Mouse (Mus musculus) myocyte (in vitro differentiated cells): ENCODE data around the gene Lrfn2. TPM values are rescaled to one million over a fixed set of nuclear protein-coding genes. Genes with fewer than 3 reads are reported as not detected.

Experiments
- H3K27me3 ChIP-seq: one replicate; pipeline ENCODE4 v1.6.1; 2011; ENCODE audit not compliant: control insufficient read depth, insufficient read depth, insufficient read length
- H3K36me3 ChIP-seq: one replicate; pipeline ENCODE4 v1.6.1; 2011; ENCODE audit not compliant: control insufficient read depth, insufficient read depth
- H3K4me2 ChIP-seq: one replicate; pipeline ENCODE4 v1.6.1; 2011; ENCODE audit warnings: low read depth, control low read depth
- H3K4me3 ChIP-seq: one replicate; pipeline ENCODE4 v1.5.1; 2011; ENCODE audit warnings: mild to moderate bottlenecking, control low read depth, moderate library complexity
- H3K79me2 ChIP-seq: one replicate; pipeline ENCODE4 v1.6.1; 2011; ENCODE audit not compliant: control insufficient read depth, insufficient read depth
- H3ac ChIP-seq: one replicate; pipeline ENCODE4 v1.6.1; 2011; ENCODE audit not compliant: control insufficient read depth, insufficient read length
- CEBPB ChIP-seq: IDR thresholded peaks from 2 replicates; pipeline ENCODE4 v1.6.1; 2011; ENCODE audit warnings: mild to moderate bottlenecking, moderate library complexity; ENCODE audit not compliant: poor library complexity, insufficient read depth, severe bottlenecking
- E2F4 ChIP-seq: IDR thresholded peaks from one replicate; pipeline ENCODE4 v1.6.1; 2011; ENCODE audit warnings: mild to moderate bottlenecking, control low read depth, moderate library complexity; ENCODE audit not compliant: insufficient read depth
- MAX ChIP-seq: IDR thresholded peaks from one replicate; pipeline ENCODE4 v1.6.1; 2011; ENCODE audit warnings: low read depth, mild to moderate bottlenecking, control low read depth
- MYOD1 ChIP-seq, 3 experiments: IDR thresholded peaks; one replicate each; pipeline ENCODE4 v1.6.1; 2011; ENCODE audit warnings: control low read depth in 2 of 3, low read depth in 2 of 3, mild to moderate bottlenecking in 2 of 3, moderate library complexity in 1 of 3; ENCODE audit not compliant: insufficient read length in 2 of 3, control insufficient read depth in 1 of 3
- MYOG ChIP-seq, 3 experiments: IDR thresholded peaks; one replicate each; pipeline ENCODE4 v1.6.1; 2011; ENCODE audit warnings: control low read depth in 2 of 3, low read depth in 2 of 3, mild to moderate bottlenecking in 2 of 3; ENCODE audit not compliant: insufficient read length in 2 of 3, control insufficient read depth in 1 of 3, insufficient read depth in 1 of 3
- POLR2A ChIP-seq: IDR thresholded peaks from one replicate; pipeline ENCODE4 v1.6.1; 2011; ENCODE audit warnings: low read depth, mild to moderate bottlenecking, control low read depth, moderate library complexity; ENCODE audit not compliant: insufficient read length
- POLR2AphosphoS2 ChIP-seq: IDR thresholded peaks from one replicate; pipeline ENCODE4 v1.6.1; 2011; ENCODE audit warnings: low read depth, control low read depth; ENCODE audit not compliant: insufficient read length
- REST ChIP-seq: IDR thresholded peaks from one replicate; pipeline ENCODE4 v1.6.1; 2011; ENCODE audit warnings: mild to moderate bottlenecking, control low read depth, moderate library complexity; ENCODE audit not compliant: insufficient read depth, insufficient read length
- SRF ChIP-seq: IDR thresholded peaks from one replicate; pipeline ENCODE4 v1.6.1; 2011; ENCODE audit warnings: low read depth; ENCODE audit not compliant: control insufficient read depth, insufficient read length
- TCF12 ChIP-seq: IDR thresholded peaks from one replicate; pipeline ENCODE4 v1.6.1; 2011; ENCODE audit warnings: mild to moderate bottlenecking, control low read depth; ENCODE audit not compliant: poor library complexity, insufficient read depth, severe bottlenecking
- TCF3 ChIP-seq: IDR thresholded peaks from one replicate; pipeline ENCODE4 v1.6.1; 2011; ENCODE audit warnings: low read depth, control low read depth; ENCODE audit not compliant: insufficient read length
- USF1 ChIP-seq: IDR thresholded peaks from one replicate; pipeline ENCODE4 v1.6.1; 2011; ENCODE audit warnings: low read depth, mild to moderate bottlenecking, control low read depth, moderate library complexity
- polyA plus RNA-seq: library from polyadenylated mRNA; unstranded; fragments of >200 nt; fragmentation: generic; extraction: Trizol; gene quantifications from one replicate; pipeline ENCODE4 v1.2.1, GENCODE M21; 2012; ENCODE audit warnings: missing spikeins

The Lrfn2 gene
- polyA plus RNA-seq, 1 experiment, result not detected

DNA sequence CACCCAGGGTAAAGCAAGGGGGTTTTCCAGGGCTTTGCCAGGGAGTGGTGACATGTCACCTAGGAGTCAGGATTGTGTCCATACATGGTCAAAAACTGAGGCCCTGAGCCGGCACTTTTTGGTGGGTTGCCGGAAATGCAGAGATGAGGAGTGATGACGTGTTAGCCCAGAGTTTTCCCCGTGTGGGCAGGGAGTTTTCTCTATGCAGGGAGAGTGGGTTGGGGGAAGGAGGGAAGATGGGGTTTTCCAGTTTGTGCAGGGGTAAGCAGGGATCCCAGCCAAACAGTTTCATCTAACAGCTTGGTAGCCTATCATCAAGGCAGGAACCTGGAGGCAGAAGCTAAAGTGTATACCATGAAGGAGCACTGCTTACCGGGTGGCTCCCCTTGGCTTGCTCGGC is 83.2 kb downstream of the Lrfn2 start:
- Histone ChIP-seq H3K4me2 (no peak overlapping the region), H3ac (no peak overlapping the region), H3K4me3 (no peak overlapping the region), H3K79me2 (no peaks in the 10 kb centered on the region), H3K27me3 (no peaks in the 10 kb centered on the region), H3K36me3 (no peaks in the 10 kb centered on the region)
- TF ChIP-seq CEBPB, result no peak
- no peak for TF ChIP-seq TCF3
- TF ChIP-seq E2F4, result no peak
- TF ChIP-seq REST, result no peak
- no peak for TF ChIP-seq POLR2AphosphoS2
- TF ChIP-seq MYOD1 (IDR thresholded peaks at IDR 0.05; ENCODE audit: control insufficient read depth in 1 of 3, insufficient read length in 2 of 3, low read depth in 2 of 3), result no peak
- no peak for TF ChIP-seq USF1
- TF ChIP-seq TCF12, result no peak
- no peak for TF ChIP-seq SRF
- TF ChIP-seq POLR2A, result no peak
- TF ChIP-seq MAX, result no peak
- TF ChIP-seq MYOG (IDR thresholded peaks at IDR 0.05; ENCODE audit: control insufficient read depth in 1 of 3, insufficient read depth in 1 of 3, insufficient read length in 2 of 3, low read depth in 2 of 3), result no peak

DNA sequence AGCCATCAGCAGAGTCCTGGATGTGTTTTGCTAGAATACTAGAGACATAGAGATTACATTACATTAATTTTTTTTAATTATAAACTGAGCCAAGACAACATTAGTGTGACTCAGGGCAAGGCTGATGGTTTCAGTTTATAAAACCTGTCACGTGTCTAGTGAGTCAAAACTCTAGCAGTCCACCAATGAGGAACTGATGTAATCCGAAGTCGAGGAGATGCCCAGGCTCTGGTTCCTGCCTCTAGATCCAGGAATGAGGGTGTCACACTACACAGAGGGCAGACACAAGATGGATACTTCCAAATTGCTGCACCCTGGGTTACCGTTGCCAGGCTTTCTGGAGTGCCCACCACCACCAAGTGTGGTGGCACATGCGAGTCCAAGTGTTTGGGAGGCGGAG is 84.0 kb downstream of the Lrfn2 start:
- no peak overlapping the region for H3K4me2 ChIP-seq
- no peak for TF ChIP-seq TCF3
- TF ChIP-seq MAX, result no peak
- no peak for TF ChIP-seq POLR2AphosphoS2
- TF ChIP-seq MYOG (IDR thresholded peaks at IDR 0.05; ENCODE audit: control insufficient read depth in 1 of 3, insufficient read depth in 1 of 3, insufficient read length in 2 of 3, low read depth in 2 of 3), result no peak
- no peak for TF ChIP-seq E2F4
- TF ChIP-seq TCF12, result no peak
- no peak for TF ChIP-seq SRF
- no peak for TF ChIP-seq MYOD1 (IDR thresholded peaks at IDR 0.05; ENCODE audit: control insufficient read depth in 1 of 3, insufficient read length in 2 of 3, low read depth in 2 of 3)
- TF ChIP-seq REST, result no peak
- no peak for TF ChIP-seq CEBPB
- TF ChIP-seq POLR2A, result no peak
- TF ChIP-seq USF1, result no peak
- H3K4me3 ChIP-seq, result no peak overlapping the region
- no peaks in the 10 kb centered on the region for H3K36me3 ChIP-seq
- H3K79me2 ChIP-seq, result no peaks in the 10 kb centered on the region
- H3ac ChIP-seq, result no peak overlapping the region
- no peaks in the 10 kb centered on the region for H3K27me3 ChIP-seq

DNA sequence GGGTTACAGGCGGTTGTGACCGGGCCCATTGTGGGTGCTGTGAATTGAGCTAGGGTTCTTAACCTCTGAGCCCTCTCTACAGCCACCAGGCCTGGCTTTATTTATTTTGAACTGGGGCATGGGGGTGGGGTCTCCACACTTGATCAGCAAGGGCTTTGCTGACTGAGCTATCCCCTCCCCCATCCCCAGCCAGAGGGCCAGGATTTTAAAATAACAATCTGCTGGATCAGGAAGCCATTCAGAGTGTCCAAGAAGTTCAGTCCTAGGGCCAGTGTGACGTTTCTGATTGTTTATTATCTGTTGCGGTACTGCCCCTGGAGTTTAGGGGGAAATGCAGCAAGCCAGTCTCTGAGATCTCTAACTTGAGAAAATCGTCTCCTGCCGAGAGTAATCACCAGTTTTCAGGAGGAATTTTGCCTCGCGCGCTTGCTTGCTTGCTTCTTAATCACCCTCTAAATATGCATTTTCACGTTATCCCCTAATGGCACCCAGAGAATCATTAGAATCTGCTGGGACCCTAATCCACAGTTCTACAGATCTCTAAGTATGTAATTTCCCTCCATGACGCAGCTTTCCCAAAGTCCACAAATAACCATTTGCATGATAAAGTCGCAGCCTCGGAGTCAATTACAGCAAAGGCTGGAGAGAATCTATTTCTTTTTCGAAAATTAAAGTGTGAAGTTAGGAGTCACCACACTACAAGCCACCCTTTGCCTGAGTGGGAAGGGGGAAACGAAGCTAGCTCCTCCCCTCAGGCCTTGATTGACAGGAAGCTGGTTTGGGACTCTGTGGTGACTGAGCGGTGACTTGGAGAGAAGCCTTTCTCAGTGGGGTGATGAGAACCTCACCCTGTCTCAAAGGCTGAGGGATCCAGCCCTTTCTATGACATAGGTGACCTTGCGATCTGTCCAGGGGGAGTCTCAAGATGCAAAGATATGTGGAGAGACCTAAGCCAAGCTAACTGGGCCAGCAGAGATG is 85.5 kb downstream of the Lrfn2 start:
- Histone ChIP-seq H3K4me2 (no peak overlapping the region), H3K36me3 (no peaks in the 10 kb centered on the region), H3ac (no peak overlapping the region), H3K79me2 (no peaks in the 10 kb centered on the region), H3K27me3 (no peaks in the 10 kb centered on the region), H3K4me3 (no peak overlapping the region)
- TF ChIP-seq MAX (no peak), TCF3 (no peak), E2F4 (no peak), POLR2AphosphoS2 (no peak), CEBPB (no peak), MYOG (IDR thresholded peaks at IDR 0.05; ENCODE audit: control insufficient read depth in 1 of 3, insufficient read depth in 1 of 3, insufficient read length in 2 of 3, low read depth in 2 of 3) (no peak), TCF12 (no peak), USF1 (no peak), REST (no peak), POLR2A (no peak), MYOD1 (IDR thresholded peaks at IDR 0.05; ENCODE audit: control insufficient read depth in 1 of 3, insufficient read length in 2 of 3, low read depth in 2 of 3) (no peak), SRF (no peak)

DNA sequence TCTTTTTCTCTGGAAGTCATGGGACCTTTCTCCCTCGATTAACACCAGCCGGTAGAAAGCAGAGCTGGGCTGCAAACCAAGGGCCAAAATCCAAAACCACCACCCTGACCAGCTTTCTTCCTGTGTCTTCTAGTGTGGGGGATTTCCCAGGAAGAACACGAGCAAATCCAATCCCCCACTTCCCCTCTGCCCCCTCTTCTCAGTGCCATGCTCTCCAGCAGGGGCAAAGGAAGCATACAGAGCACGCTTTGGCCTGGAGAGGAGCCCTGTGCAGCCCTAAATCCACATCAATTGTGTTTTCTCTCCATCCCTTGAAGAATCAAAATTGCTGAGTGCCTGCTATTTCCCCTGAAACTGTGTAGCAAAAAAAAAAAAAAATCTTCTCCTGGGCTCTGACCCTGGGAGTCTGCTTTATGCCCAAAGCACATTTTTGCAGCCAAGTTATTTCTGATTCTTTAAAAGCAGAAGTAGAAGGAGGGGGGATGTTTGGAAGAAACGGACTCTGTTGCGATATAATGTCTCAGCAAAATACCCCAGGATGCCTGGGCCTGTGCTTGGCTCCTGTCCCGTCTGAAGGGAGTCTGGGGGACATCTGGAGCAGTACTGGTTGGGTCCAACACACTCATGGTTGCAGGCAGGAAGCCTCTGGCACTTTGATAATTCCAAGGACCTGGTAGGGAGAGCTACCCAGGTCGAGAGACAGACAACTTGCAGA is 86.8 kb downstream of the Lrfn2 start:
- no peaks in the 10 kb centered on the region for H3K79me2 ChIP-seq
- H3K27me3 ChIP-seq, result no peaks in the 10 kb centered on the region
- TF ChIP-seq TCF12, result no peak
- no peak for TF ChIP-seq USF1
- TF ChIP-seq REST, result no peak
- TF ChIP-seq POLR2AphosphoS2, result no peak
- no peak for TF ChIP-seq MYOD1 (IDR thresholded peaks at IDR 0.05; ENCODE audit: control insufficient read depth in 1 of 3, insufficient read length in 2 of 3, low read depth in 2 of 3)
- no peak for TF ChIP-seq MYOG (IDR thresholded peaks at IDR 0.05; ENCODE audit: control insufficient read depth in 1 of 3, insufficient read depth in 1 of 3, insufficient read length in 2 of 3, low read depth in 2 of 3)
- TF ChIP-seq CEBPB, result no peak
- TF ChIP-seq E2F4, result no peak
- no peak for TF ChIP-seq SRF
- no peak for TF ChIP-seq TCF3
- TF ChIP-seq POLR2A, result no peak
- no peak for TF ChIP-seq MAX
- H3K4me3 ChIP-seq, result no peak overlapping the region
- H3ac ChIP-seq, result no peak overlapping the region
- no peaks in the 10 kb centered on the region for H3K36me3 ChIP-seq
- H3K4me2 ChIP-seq, result no peak overlapping the region
